Mouse (Mus musculus): Measurements from ENCODE around the gene Ppp2ca. TPM values are rescaled to one million over a fixed set of nuclear protein-coding genes. Genes with fewer than 3 reads are reported as not detected.
"Not testable (repeated sequence)": the region's sequence is repeated elsewhere in the genome, so short reads cannot be mapped to it uniquely, and the experiment has no call there.

Gene Ppp2ca
- polyA plus RNA-seq, 1 experiment: 21.0 TPM

DNA sequence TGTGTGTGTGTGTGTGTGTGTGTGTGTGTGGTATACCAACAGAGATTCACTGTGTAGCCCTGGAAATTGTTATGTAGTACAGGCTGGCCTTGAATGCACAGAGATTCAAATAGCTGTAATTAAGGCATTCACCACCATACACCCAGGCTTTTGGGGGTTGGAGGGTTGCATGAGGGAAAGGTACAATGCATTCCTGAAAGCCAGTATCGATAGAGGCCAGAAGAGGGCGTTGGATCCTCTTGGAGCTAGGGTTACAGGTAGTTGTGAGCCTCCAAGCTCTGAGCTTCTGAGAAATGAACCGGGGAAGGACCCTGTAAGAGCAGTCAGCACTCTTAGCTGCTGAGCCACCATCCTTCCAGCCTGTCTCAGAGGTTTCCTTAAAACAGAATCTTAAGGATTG lies 30.7 kb downstream of the Ppp2ca start:
- Histone ChIP-seq H3K36me3 (ENCODE audit: control insufficient read depth, insufficient read depth, low read length) (peaks cover 3% of the 10 kb centered on the region), H3K4me1 (ENCODE audit: control insufficient read depth, insufficient read depth, insufficient read length) (no peaks in the 10 kb centered on the region), H3K27ac (ENCODE audit: insufficient read depth, low read length) (no peak overlapping the region), H3K4me3 (ENCODE audit: extremely low read depth, insufficient read depth, insufficient read length) (no peak overlapping the region), H3K27me3 (ENCODE audit: control insufficient read depth, insufficient read depth, low read length) (no peaks in the 10 kb centered on the region)
- DNase-seq (ENCODE audit: low read depth in 1 of 2, low spot score in 2 of 2): no peak
- TF ChIP-seq CTCF (IDR thresholded peaks at IDR 0.05; ENCODE audit: extremely low read depth, insufficient read depth, insufficient read length, insufficient replicate concordance): no peak
- TF ChIP-seq POLR2A (IDR thresholded peaks at IDR 0.05; ENCODE audit: low read depth, low read length): no peak
- 43% methylated on average over 3 of the region's 3 CpGs for WGBS

DNA sequence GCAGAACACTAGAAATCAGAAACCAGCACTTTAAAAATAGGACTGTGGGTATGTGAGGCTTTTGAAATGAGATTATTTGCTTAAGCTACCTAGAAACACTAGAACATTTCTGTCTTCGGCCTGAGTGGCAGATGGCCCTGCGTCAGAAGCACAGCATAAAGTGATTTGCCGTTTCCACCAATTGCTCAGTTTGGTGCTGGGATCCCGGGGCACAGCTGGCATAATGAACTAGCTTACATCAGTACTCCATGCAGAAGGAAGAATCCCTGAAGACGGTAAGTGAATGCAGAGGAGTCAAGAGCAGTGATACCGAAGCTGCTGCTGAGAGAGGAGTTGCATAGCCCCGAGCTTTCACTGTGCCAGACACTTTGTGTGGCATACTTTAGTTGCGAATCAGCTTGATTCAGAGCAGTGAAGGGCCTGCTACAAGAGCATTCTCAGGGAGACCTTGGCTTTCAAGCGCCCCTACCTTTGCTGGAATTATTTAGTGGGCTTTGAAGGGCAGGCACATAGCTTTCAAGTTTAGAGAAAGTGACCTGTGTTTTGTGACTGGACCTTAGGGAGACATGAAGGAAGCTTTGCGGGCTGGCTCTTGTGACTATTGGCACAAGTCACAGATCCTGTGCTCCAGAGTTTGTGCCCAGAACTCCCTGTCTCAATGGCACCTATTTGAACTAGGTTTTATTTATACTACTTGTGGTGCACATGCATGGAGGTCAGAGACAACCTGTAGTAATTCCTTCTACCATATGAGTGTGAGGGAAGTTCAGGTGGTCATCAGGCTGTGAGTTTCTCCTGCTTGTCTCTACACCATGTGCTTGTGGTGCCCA lies 31.4 kb downstream of the Ppp2ca start:
- Histone ChIP-seq H3K27ac (ENCODE audit: insufficient read depth, low read length) (no peak overlapping the region), H3K27me3 (ENCODE audit: control insufficient read depth, insufficient read depth, low read length) (no peaks in the 10 kb centered on the region), H3K4me3 (ENCODE audit: extremely low read depth, insufficient read depth, insufficient read length) (no peak overlapping the region), H3K4me1 (ENCODE audit: control insufficient read depth, insufficient read depth, insufficient read length) (no peaks in the 10 kb centered on the region), H3K36me3 (ENCODE audit: control insufficient read depth, insufficient read depth, low read length) (no peaks in the 10 kb centered on the region)
- DNase-seq (ENCODE audit: low read depth in 1 of 2, low spot score in 2 of 2): no peak
- WGBS: 85% methylated on average over 10 of the region's 10 CpGs
- TF ChIP-seq POLR2A (IDR thresholded peaks at IDR 0.05; ENCODE audit: low read depth, low read length) (no peak), CTCF (IDR thresholded peaks at IDR 0.05; ENCODE audit: extremely low read depth, insufficient read depth, insufficient read length, insufficient replicate concordance) (no peak)

DNA sequence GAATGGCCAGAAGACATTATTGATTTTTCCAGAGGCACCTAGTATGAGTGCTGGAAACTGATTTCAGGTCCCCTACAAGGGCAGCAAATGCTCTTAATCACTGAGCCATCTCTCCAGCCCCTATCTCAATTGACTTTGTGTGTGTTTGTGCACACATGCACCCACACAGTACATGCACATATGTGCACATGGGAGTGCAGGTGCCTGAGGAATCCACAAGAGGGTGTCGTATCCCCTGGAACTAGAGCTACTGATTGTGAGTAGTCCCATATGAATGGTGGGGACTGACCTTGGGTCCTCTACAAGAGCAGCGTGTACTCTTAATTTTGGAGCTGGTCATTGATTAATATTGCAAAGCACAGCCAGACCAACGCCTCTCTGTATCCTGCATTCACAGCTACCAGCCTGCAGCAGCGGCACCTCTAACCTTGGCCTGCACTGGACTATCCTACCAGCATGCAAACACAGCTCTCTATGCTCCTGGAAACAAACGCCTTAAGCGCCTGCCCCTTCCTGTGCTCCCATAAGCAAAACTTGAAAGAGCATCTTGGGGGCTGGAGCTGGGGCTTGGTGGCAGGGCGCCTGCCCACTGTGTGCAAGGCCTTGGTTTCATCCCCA lies 32.1 kb downstream of the Ppp2ca start:
- no peak overlapping the region for H3K27ac ChIP-seq (ENCODE audit: insufficient read depth, low read length)
- no peaks in the 10 kb centered on the region for H3K36me3 ChIP-seq (ENCODE audit: control insufficient read depth, insufficient read depth, low read length)
- H3K27me3 ChIP-seq (ENCODE audit: control insufficient read depth, insufficient read depth, low read length): no peaks in the 10 kb centered on the region
- DNase-seq (ENCODE audit: low read depth in 1 of 2, low spot score in 2 of 2): no peak
- WGBS: 87% methylated on average over 7 of the region's 7 CpGs
- TF ChIP-seq POLR2A (IDR thresholded peaks at IDR 0.05; ENCODE audit: low read depth, low read length) (no peak), CTCF (IDR thresholded peaks at IDR 0.05; ENCODE audit: extremely low read depth, insufficient read depth, insufficient read length, insufficient replicate concordance) (no peak)
- no peaks in the 10 kb centered on the region for H3K4me1 ChIP-seq (ENCODE audit: control insufficient read depth, insufficient read depth, insufficient read length)
- no peak overlapping the region for H3K4me3 ChIP-seq (ENCODE audit: extremely low read depth, insufficient read depth, insufficient read length)

GRCm38 (mm10) chr11:52143675-52144074 lies 45.2 kb downstream of the Ppp2ca start:
- WGBS: 48% methylated on average over 4 of the region's 4 CpGs

DNA sequence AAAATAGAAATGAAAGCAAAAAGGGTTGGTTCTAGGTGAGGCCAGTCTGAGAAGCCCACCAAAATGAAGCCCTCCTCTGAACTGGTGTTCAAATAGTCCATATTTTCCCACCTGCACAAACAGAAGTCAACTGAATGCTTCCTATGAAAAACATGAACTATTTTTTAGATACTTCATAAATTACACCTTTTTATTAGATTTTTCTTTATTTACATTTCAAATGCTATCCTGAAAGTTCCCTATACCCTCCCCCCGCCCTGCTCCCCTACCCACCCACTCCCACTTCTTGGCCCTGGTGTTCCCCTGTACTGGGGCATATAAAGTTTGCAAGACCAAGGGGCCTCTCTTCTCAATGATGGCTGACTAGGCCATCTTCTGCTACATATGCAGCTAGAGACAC lies 46.9 kb downstream of the Ppp2ca start, which contains the start of gene Olfr1373:
TSS of gene Olfr1373 (minus strand) at position 101 of the 400 bp plus-strand sequence.
- not testable (repeated sequence) for H3K4me3 ChIP-seq (ENCODE audit: extremely low read depth, insufficient read depth, insufficient read length); H3K4me1 ChIP-seq (ENCODE audit: control insufficient read depth, insufficient read depth, insufficient read length); DNase-seq (ENCODE audit: low read depth in 1 of 2, low spot score in 2 of 2); H3K27ac ChIP-seq (ENCODE audit: insufficient read depth, low read length); H3K36me3 ChIP-seq (ENCODE audit: control insufficient read depth, insufficient read depth, low read length); H3K27me3 ChIP-seq (ENCODE audit: control insufficient read depth, insufficient read depth, low read length)
- WGBS: 83% methylated on average over 1 of the region's 1 CpGs

More at GRCm38 (mm10) chr11:52143675-52144074, 45.2 kb downstream of the Ppp2ca start:
- not testable (repeated sequence) for H3K27me3 ChIP-seq (ENCODE audit: control insufficient read depth, insufficient read depth, low read length); H3K4me3 ChIP-seq (ENCODE audit: extremely low read depth, insufficient read depth, insufficient read length); H3K4me1 ChIP-seq (ENCODE audit: control insufficient read depth, insufficient read depth, insufficient read length); H3K27ac ChIP-seq (ENCODE audit: insufficient read depth, low read length); H3K36me3 ChIP-seq (ENCODE audit: control insufficient read depth, insufficient read depth, low read length); DNase-seq (ENCODE audit: low read depth in 1 of 2, low spot score in 2 of 2)

GRCm38 (mm10) chr11:52163926-52164325 lies 65.4 kb downstream of the Ppp2ca start:
- DNase-seq (ENCODE audit: low read depth in 1 of 2, low spot score in 2 of 2): no peak

GRCm38 (mm10) chr11:52167126-52167525 lies 68.6 kb downstream of the Ppp2ca start:
- Histone ChIP-seq H3K36me3 (ENCODE audit: control insufficient read depth, insufficient read depth, low read length) (no peaks in the 10 kb centered on the region), H3K27ac (ENCODE audit: insufficient read depth, low read length) (no peak overlapping the region), H3K27me3 (ENCODE audit: control insufficient read depth, insufficient read depth, low read length) (peaks cover 7% of the 10 kb centered on the region), H3K4me1 (ENCODE audit: control insufficient read depth, insufficient read depth, insufficient read length) (no peaks in the 10 kb centered on the region), H3K4me3 (ENCODE audit: extremely low read depth, insufficient read depth, insufficient read length) (no peak overlapping the region)
- DNase-seq (ENCODE audit: low read depth in 1 of 2, low spot score in 2 of 2): no peak
- no peak for TF ChIP-seq POLR2A (IDR thresholded peaks at IDR 0.05; ENCODE audit: low read depth, low read length)
- TF ChIP-seq CTCF (IDR thresholded peaks at IDR 0.05; ENCODE audit: extremely low read depth, insufficient read depth, insufficient read length, insufficient replicate concordance): no peak
- WGBS: 3% methylated on average over 21 of the region's 21 CpGs

More at GRCm38 (mm10) chr11:52163926-52164325, 65.4 kb downstream of the Ppp2ca start:
- H3K27ac ChIP-seq (ENCODE audit: insufficient read depth, low read length): no peak overlapping the region
- no peaks in the 10 kb centered on the region for H3K36me3 ChIP-seq (ENCODE audit: control insufficient read depth, insufficient read depth, low read length)
- no peak overlapping the region for H3K4me3 ChIP-seq (ENCODE audit: extremely low read depth, insufficient read depth, insufficient read length)
- no peak for TF ChIP-seq POLR2A (IDR thresholded peaks at IDR 0.05; ENCODE audit: low read depth, low read length)
- no peak for TF ChIP-seq CTCF (IDR thresholded peaks at IDR 0.05; ENCODE audit: extremely low read depth, insufficient read depth, insufficient read length, insufficient replicate concordance)
- 24% methylated on average over 10 of the region's 10 CpGs for WGBS
- H3K4me1 ChIP-seq (ENCODE audit: control insufficient read depth, insufficient read depth, insufficient read length): no peaks in the 10 kb centered on the region
- H3K27me3 ChIP-seq (ENCODE audit: control insufficient read depth, insufficient read depth, low read length): peaks cover 7% of the 10 kb centered on the region

GRCm38 (mm10) chr11:52167901-52168302 lies 69.4 kb downstream of the Ppp2ca start:
- not testable (repeated sequence) for H3K27me3 ChIP-seq (ENCODE audit: control insufficient read depth, insufficient read depth, low read length); H3K36me3 ChIP-seq (ENCODE audit: control insufficient read depth, insufficient read depth, low read length); H3K4me1 ChIP-seq (ENCODE audit: control insufficient read depth, insufficient read depth, insufficient read length); DNase-seq (ENCODE audit: low read depth in 1 of 2, low spot score in 2 of 2); H3K27ac ChIP-seq (ENCODE audit: insufficient read depth, low read length)
- WGBS: 1% methylated on average over 33 of the region's 42 CpGs
- H3K4me3 ChIP-seq (ENCODE audit: extremely low read depth, insufficient read depth, insufficient read length): peak overlapping the region; percentile 36; the same call in 1 of the 2 replicates
